12 mouse cellular contexts compared by ENCODE assay signal in the genomic region with DNA sequence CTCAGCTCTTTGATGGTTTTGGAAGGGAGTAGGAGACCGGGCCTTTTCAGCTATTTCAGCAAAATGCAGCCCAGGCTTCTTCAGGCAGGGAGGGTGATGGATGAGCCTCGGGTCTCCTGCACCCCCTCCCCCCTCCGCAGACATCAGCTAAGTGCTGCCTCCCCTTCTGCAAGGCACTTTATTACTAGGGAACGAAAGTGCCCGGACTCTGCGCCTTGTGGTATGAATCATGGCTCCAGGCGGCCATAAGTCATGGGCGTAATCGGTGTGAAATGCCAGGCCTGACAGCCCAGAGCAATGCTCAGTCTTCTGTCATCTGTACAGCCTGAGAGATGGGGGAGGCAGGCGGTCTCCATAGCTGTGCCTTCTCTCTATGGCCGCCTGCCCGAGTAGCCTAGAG. TPM values are rescaled to one million over a fixed set of nuclear protein-coding genes. Genes with fewer than 3 reads are reported as not detected.
DNase-seq lines count a peak whose midpoint lies in the region; ATAC-seq lines count a peak whose summit lies in the region.
"Had no signal": no experiment of that assay in that cellular context is flagged by ENCODE, and none has a peak within 500 bp of the region (broad histone marks: within the 10 kb centered on the region; RNA-seq: fewer than 3 reads in every experiment).

No protein-coding gene starts in this region.

- 31% methylated on average over 12 of the region's 12 CpGs for WGBS in kidney, embryonic 16.5 days

- no peak for DNase-seq in kidney, adult 18-20 months
- DNase-seq in adipocyte (ENCODE audit: low spot score): peak; percentile 11
- DNase-seq in embryo, embryonic 11 days: peak; percentile 68
- peak; percentile 85 for DNase-seq in mesoderm, embryonic 11.5 days (ENCODE audit: low read depth, low spot score)
- no peak for DNase-seq in right cerebral cortex, postnatal 25 days
- DNase-seq in cerebellum, adult 11-12 months: no peak

- no peaks in the 10 kb centered on the region for H3K27me3 ChIP-seq in kidney, embryonic 16.5 days (ENCODE audit: insufficient read depth, low read length)
- H3K27me3 ChIP-seq: embryonic facial prominence, embryonic 12.5 days; limb, embryonic 15.5 days had no signal

- no peak overlapping the region for H3K4me2 ChIP-seq in kidney, embryonic 16.5 days (replicated peaks; ENCODE audit: low read depth, low read length)
- H3K4me2 ChIP-seq: embryonic facial prominence, embryonic 12.5 days; limb, embryonic 15.5 days had no signal

- 0 out of 2 replicates have a peak, but pooled peaks cover 7% of the 10 kb centered on the region for H3K4me1 ChIP-seq in kidney, embryonic 16.5 days (ENCODE audit: insufficient read depth, low read length)

- peak; percentile 52; the same call in 1 of the 2 replicates for ATAC-seq in kidney, embryonic 16.5 days (ENCODE audit: low FRiP score, low TSS enrichment)
- no peak for ATAC-seq in megakaryocyte, adult 5-6 weeks (ENCODE audit: poor library complexity, severe bottlenecking)

- H3K27ac ChIP-seq in kidney, embryonic 16.5 days (ENCODE audit: low read length): no peak overlapping the region
- H3K27ac ChIP-seq: embryonic facial prominence, embryonic 12.5 days; limb, embryonic 15.5 days had no signal

- no peak overlapping the region for H3K4me3 ChIP-seq in kidney, embryonic 16.5 days (ENCODE audit: low read length)
- H3K4me3 ChIP-seq: embryonic facial prominence, embryonic 12.5 days; limb, embryonic 15.5 days had no signal

- H3K36me3 ChIP-seq in kidney, embryonic 16.5 days (ENCODE audit: insufficient read depth, low read length): no peaks in the 10 kb centered on the region
- H3K36me3 ChIP-seq: embryonic facial prominence, embryonic 12.5 days; limb, embryonic 15.5 days had no signal

- H3K9me3 ChIP-seq in kidney, embryonic 16.5 days (ENCODE audit: low read length): no peaks in the 10 kb centered on the region
- H3K9me3 ChIP-seq: embryonic facial prominence, embryonic 12.5 days; limb, embryonic 15.5 days had no signal

- no peak overlapping the region for H3K9ac ChIP-seq in kidney, embryonic 16.5 days (replicated peaks; ENCODE audit: low read length)
- H3K9ac ChIP-seq: embryonic facial prominence, embryonic 12.5 days; limb, embryonic 15.5 days had no signal

RNA-seq across cellular contexts. Expression of gene Dbh, which starts 18.7 kb away (rescaled TPM):
- 3.0 and 7.1 TPM in 2 replicates for polyA plus RNA-seq in kidney, embryonic 16.5 days (2015; fragmentation: Nextera tagmentation; extraction: Ambion mirVana)
- total RNA-seq in megakaryocyte, adult 5-6 weeks (2015): not detected in 2 replicates
- not detected in 2 replicates for total RNA-seq in megakaryocyte, adult 5-6 weeks (2017)
- total RNA-seq: ES-E14; gastrocnemius, adult 8-10 months had no signal

RNA-seq across cellular contexts. Expression of gene Fam163b, which starts 41.4 kb away (rescaled TPM):
- 0.08 and 0.14 TPM in 2 replicates for polyA plus RNA-seq in kidney, embryonic 16.5 days (2015; fragmentation: Nextera tagmentation; extraction: Ambion mirVana)
- not detected in 2 replicates for total RNA-seq in megakaryocyte, adult 5-6 weeks (2015)
- not detected in 2 replicates for total RNA-seq in megakaryocyte, adult 5-6 weeks (2017)
- total RNA-seq: ES-E14 had no signal

Comparison
In these comparisons a context has a peak if more than half of its experiments do, and no peak if none do; other contexts are left out.
1. DNase-seq: peak in adipocyte (single experiment), embryo, embryonic 11 days (single experiment) and mesoderm, embryonic 11.5 days (single experiment); none in kidney, adult 18-20 months (single experiment), right cerebral cortex, postnatal 25 days (single experiment) and cerebellum, adult 11-12 months (single experiment).